Mouse (Mus musculus): ENCODE measurements around the gene Mon2.
"Not testable (repeated sequence)": the region's sequence is repeated elsewhere in the genome, so short reads cannot be mapped to it uniquely, and the experiment has no call there.

Mon2 gene

DNA sequence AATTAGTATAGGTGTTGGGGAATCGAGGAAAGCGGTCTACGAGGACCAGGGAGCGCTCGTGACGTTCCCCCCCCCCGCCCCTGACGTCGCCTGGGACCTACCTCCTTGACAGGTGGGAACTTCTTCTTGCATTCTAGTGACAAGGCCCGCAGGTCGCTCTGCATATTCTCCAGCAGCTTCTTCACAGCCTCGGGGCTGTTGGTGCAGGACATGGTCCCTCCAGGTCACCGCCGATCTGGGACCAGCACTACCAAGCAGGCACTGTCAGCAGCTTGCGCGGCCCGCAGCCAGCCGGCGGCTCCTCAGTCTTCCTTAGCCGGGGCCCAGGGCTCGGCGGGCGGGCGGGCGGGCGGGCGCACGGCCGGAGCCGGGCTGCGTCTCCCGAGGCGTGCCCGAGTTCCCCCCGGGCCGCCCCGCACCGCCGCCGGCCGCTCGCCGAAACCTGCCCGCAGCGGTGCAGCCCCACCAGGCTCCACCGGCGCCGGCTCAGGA, 508 bp downstream of the Mon2 start:
- in situ Hi-C loops (cut with MboI; ENCODE audit: low pct_unique_long_range_greater_than_20kb in 1 of 2, low sequenced_read_pairs in 2 of 2, unreplicated experiment in 1 of 2) = loop anchor here in 1 of 2 experiments (25.0 kb wide), 1 partner anchor 513 kb away; no protein-coding TSS in a partner anchor

- in situ Hi-C loops (cut with MboI; ENCODE audit: low pct_unique_long_range_greater_than_20kb in 1 of 2, low sequenced_read_pairs in 2 of 2, unreplicated experiment in 1 of 2) = no loop called here
These were observed 4.3 kb downstream of the Mon2 start for GRCm38 (mm10) chr10:123071997-123072396.

- in situ Hi-C loops (cut with MboI; ENCODE audit: low pct_unique_long_range_greater_than_20kb in 1 of 2, low sequenced_read_pairs in 2 of 2, unreplicated experiment in 1 of 2) = no loop called here
These were observed 13.3 kb downstream of the Mon2 start for GRCm38 (mm10) chr10:123063021-123063420.

DNA sequence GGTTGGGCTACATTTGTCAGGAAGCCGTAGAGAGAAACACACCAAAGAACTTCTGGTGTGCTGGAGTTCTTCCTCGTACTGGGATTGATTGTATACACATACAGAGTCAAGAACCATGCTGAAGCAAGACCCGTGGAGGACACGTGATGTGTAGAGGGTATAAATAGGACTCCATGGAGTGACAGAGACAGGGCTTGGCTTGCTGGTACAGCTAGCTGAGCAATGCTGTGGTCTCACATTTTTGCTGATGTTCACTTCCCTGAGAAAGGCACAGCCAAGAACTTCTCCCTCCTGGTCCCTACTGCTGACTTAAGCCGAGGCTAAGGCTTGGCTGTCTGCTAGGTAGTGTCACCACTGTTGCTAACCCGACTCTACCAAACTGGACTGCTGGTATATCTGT, 15.5 kb downstream of the Mon2 start:
- in situ Hi-C loops (cut with MboI; ENCODE audit: low pct_unique_long_range_greater_than_20kb in 1 of 2, low sequenced_read_pairs in 2 of 2, unreplicated experiment in 1 of 2) = no loop called here

DNA sequence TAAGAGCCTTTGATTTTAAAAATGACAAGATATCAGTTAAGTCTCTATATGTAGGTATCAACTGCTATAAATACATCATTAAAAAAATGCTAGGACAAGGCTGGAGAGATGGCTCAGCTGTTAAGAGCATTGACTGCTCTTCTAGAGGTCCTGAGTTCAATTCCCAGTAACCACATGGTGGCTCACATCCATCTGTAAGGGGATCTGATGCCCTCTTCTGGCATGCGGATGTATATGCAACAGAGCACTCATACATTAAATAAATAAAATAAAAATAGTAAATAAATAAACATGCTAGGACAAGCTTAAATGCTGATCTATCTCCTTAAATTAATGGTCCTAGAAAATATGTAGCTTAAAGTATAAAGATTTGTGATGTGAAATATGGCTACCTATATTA, 19.2 kb downstream of the Mon2 start:
- in situ Hi-C loops (cut with MboI; ENCODE audit: low pct_unique_long_range_greater_than_20kb in 1 of 2, low sequenced_read_pairs in 2 of 2, unreplicated experiment in 1 of 2) = no loop called here

DNA sequence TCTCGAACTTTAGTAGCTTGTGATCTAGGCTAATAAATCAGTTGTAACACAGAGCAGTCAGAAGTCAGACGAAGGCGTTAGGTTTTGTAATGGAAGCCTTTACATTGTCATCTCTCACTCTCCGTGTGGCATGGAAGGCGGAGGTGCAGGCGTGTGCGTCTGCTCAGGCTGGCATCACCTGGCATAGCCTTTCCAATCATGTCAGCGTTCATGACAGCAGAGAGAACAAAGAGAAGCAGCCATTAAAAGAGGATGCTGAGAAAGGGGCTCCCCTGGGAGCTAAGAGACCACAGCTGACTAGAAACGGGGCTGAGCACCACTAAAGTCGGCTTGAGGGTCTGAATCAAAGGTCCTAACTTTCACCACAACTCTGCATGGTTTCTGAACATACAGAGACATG, 19.8 kb downstream of the Mon2 start:
- in situ Hi-C loops (cut with MboI; ENCODE audit: low pct_unique_long_range_greater_than_20kb in 1 of 2, low sequenced_read_pairs in 2 of 2, unreplicated experiment in 1 of 2) = no loop called here

DNA sequence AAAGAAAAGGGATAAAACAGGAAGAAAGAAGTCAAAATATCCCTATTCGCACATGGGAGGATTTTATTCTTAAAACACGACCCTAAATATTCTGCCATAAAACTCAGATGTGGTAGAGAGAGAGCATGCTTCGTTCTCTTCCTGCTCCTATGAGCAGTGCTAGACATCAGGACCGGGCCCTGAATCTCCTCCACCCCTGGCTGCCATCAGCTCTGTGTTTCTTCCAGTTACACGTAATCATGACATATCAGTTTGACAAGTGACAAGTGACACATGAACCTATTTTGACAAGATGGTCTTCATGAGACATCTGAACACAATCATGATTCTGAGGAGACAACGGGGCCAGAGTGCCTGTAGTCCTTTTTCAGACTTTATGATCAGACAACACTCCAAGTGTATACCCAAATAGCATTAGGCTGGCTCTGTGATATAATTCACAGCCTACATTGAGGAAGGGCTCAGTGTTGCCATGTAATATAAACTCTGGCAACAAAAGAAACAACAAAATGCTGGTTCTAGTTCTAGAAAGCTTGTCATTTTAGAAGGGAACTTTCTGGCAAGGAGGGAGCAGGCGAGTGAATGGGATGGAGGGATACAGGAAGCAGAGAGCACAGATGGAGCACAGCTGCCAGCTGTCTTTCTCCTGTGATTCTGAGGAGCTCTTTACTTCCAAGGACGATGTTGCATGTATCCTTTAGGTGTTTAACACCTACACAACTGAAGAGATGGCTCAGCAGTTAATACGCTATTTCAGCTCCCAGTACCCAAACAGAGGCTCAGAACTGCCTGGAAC, 20.9 kb downstream of the Mon2 start:
- in situ Hi-C loops (cut with MboI; ENCODE audit: low pct_unique_long_range_greater_than_20kb in 1 of 2, low sequenced_read_pairs in 2 of 2, unreplicated experiment in 1 of 2) = no loop called here

DNA sequence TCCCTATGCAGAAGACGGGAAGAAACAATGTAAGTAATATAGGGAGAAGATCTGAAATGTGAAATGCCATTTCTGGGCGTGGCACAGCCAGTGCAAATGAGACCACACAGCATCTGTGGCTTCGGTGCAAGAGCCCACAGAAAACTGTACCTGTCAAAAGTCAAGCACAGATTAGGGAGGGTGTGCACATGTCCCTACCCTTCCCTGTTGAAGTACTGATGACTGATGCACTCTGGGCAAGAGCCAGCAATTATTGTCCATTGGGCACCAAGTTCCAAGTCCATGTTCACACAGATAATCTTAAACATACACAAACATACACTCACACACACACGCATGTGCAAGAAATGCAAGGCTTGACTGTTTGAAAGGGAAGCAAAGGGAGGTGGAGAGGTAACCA, 22.7 kb downstream of the Mon2 start:
- in situ Hi-C loops (cut with MboI; ENCODE audit: low pct_unique_long_range_greater_than_20kb in 1 of 2, low sequenced_read_pairs in 2 of 2, unreplicated experiment in 1 of 2) = no loop called here

GRCm38 (mm10) chr10:123052021-123052420, 24.3 kb downstream of the Mon2 start:
- in situ Hi-C loops (cut with MboI; ENCODE audit: low pct_unique_long_range_greater_than_20kb in 1 of 2, low sequenced_read_pairs in 2 of 2, unreplicated experiment in 1 of 2) = no loop called here

GRCm38 (mm10) chr10:123048730-123049129, 27.6 kb downstream of the Mon2 start:
- in situ Hi-C loops (cut with MboI; ENCODE audit: low pct_unique_long_range_greater_than_20kb in 1 of 2, low sequenced_read_pairs in 2 of 2, unreplicated experiment in 1 of 2) = no loop called here

GRCm38 (mm10) chr10:123039936-123040335, 36.4 kb downstream of the Mon2 start:
- in situ Hi-C loops (cut with MboI; ENCODE audit: low pct_unique_long_range_greater_than_20kb in 1 of 2, low sequenced_read_pairs in 2 of 2, unreplicated experiment in 1 of 2) = no loop called here

GRCm38 (mm10) chr10:123032078-123032646, 44.1 kb downstream of the Mon2 start:
- in situ Hi-C loops (cut with MboI; ENCODE audit: low pct_unique_long_range_greater_than_20kb in 1 of 2, low sequenced_read_pairs in 2 of 2, unreplicated experiment in 1 of 2) = no loop called here

- in situ Hi-C loops (cut with MboI; ENCODE audit: low pct_unique_long_range_greater_than_20kb in 1 of 2, low sequenced_read_pairs in 2 of 2, unreplicated experiment in 1 of 2) = no loop called here
These were observed 44.9 kb downstream of the Mon2 start for GRCm38 (mm10) chr10:123031449-123031848.

GRCm38 (mm10) chr10:123030589-123030988, 45.7 kb downstream of the Mon2 start:
- in situ Hi-C loops (cut with MboI; ENCODE audit: low pct_unique_long_range_greater_than_20kb in 1 of 2, low sequenced_read_pairs in 2 of 2, unreplicated experiment in 1 of 2) = no loop called here

DNA sequence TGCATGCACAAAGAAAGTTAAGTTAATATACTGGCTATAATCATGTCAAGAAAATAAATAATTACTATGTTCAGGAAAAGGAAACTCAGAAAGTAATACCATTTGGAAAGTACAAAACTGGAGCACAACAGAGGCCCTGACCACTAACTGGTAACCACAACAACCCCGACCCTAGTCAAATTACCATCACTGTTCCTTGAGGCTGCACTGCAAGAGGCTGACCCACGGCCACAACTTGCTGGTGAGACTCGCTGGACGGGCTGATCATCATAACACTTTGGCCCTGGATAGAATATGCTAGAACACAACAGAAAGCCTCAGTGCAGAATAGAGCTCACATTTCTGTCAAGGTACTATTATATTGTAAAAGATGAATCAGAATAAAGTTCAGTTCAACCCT, 47.4 kb downstream of the Mon2 start:
- in situ Hi-C loops (cut with MboI; ENCODE audit: low pct_unique_long_range_greater_than_20kb in 1 of 2, low sequenced_read_pairs in 2 of 2, unreplicated experiment in 1 of 2) = no loop called here

- in situ Hi-C loops (cut with MboI; ENCODE audit: low pct_unique_long_range_greater_than_20kb in 1 of 2, low sequenced_read_pairs in 2 of 2, unreplicated experiment in 1 of 2) = not testable (repeated sequence)
These were observed 49.6 kb downstream of the Mon2 start for GRCm38 (mm10) chr10:123026736-123027135.

DNA sequence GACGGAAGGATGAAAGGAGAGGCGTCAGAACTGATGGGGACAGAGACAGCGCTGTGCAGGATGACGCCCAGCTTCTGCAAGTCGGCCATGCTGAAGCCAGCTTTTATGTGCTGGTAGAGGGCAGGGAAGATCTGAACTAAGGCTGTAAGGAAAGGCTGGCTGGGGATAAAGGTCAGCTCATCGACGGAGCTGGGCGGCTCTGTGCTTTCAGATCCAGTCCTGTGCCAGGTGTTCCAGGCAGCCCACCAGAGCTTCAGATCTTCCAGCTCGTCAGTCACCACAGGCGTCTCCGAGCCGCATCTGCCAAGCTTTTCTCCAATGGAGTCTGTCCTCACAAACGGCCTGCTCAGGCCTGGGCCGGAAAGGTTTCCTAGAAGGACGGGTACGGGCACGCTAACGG, 62.9 kb downstream of the Mon2 start:
- in situ Hi-C loops (cut with MboI; ENCODE audit: low pct_unique_long_range_greater_than_20kb in 1 of 2, low sequenced_read_pairs in 2 of 2, unreplicated experiment in 1 of 2) = no loop called here

- in situ Hi-C loops (cut with MboI; ENCODE audit: low pct_unique_long_range_greater_than_20kb in 1 of 2, low sequenced_read_pairs in 2 of 2, unreplicated experiment in 1 of 2) = no loop called here
These were observed 64.9 kb downstream of the Mon2 start for GRCm38 (mm10) chr10:123011421-123011820.

- in situ Hi-C loops (cut with MboI; ENCODE audit: low pct_unique_long_range_greater_than_20kb in 1 of 2, low sequenced_read_pairs in 2 of 2, unreplicated experiment in 1 of 2) = loop anchor here (10.0 kb wide), 1 partner anchor 201 kb away; no protein-coding TSS in a partner anchor
These were observed 70.8 kb downstream of the Mon2 start for GRCm38 (mm10) chr10:123005237-123006185.
